Mouse (Mus musculus) lung, postnatal 0 days (tissue): ENCODE data around the gene Syne3. TPM values are rescaled to one million over a fixed set of nuclear protein-coding genes. Genes with fewer than 3 reads are reported as not detected.
A peak's percentile ranks its signal among the peaks of the same experiment; 100 is the strongest.

Source experiments
- ATAC-seq: fragments of 200-750 bp; cut with Nextera tagmentation; 2 replicates; pipeline ENCODE4 v1.8.0; 2017; ENCODE audit warnings: moderate library complexity
- DNase-seq: peaks from one replicate; pipeline ENCODE4 v3.0.0-alpha.2; 2016; ENCODE audit warnings: low spot score
- H3K27ac ChIP-seq: fragments of 300-500 bp; sonication (generic); 2 replicates; pipeline ENCODE4 v1.5.1; 2014; ENCODE audit warnings: antibody characterized with exemption, mild to moderate bottlenecking, low read length, mixed read lengths
- H3K27me3 ChIP-seq: fragments of 300-500 bp; sonication (generic); replicated peaks from 2 replicates; pipeline ENCODE4 v1.6.1; 2014; ENCODE audit warnings: low read length, mixed read lengths; ENCODE audit not compliant: insufficient read depth
- H3K36me3 ChIP-seq: fragments of 300-500 bp; sonication (generic); 2 replicates; pipeline ENCODE4 v1.6.1; 2014; ENCODE audit warnings: low read length, mixed read lengths; ENCODE audit not compliant: insufficient read depth
- H3K4me1 ChIP-seq: fragments of 300-500 bp; sonication (generic); 2 replicates; pipeline ENCODE4 v1.6.1; 2014; ENCODE audit warnings: antibody characterized with exemption, low read depth, low read length, mixed read lengths; ENCODE audit not compliant: insufficient read depth
- H3K4me2 ChIP-seq: fragments of 300-500 bp; sonication (generic); replicated peaks from 2 replicates; pipeline ENCODE4 v1.6.1; 2014; ENCODE audit warnings: low read depth, mild to moderate bottlenecking, low read length, moderate library complexity, mixed read lengths
- H3K4me3 ChIP-seq: fragments of 300-500 bp; sonication (generic); 2 replicates; pipeline ENCODE4 v1.5.1; 2014; ENCODE audit warnings: low read depth, low read length
- H3K9ac ChIP-seq: fragments of 300-500 bp; sonication (generic); replicated peaks from 2 replicates; pipeline ENCODE4 v1.6.1; 2014; ENCODE audit warnings: low read depth, mild to moderate bottlenecking
- H3K9me3 ChIP-seq: fragments of 300-500 bp; sonication (generic); 2 replicates; pipeline ENCODE4 v1.6.1; 2016; ENCODE audit warnings: low read length, mixed read lengths
- CTCF ChIP-seq: IDR thresholded peaks from 2 replicates; pipeline ENCODE4 v1.5.1; 2016; ENCODE audit warnings: antibody characterized with exemption, mild to moderate bottlenecking
- EP300 ChIP-seq: IDR thresholded peaks from 2 replicates; pipeline ENCODE4 v1.6.1; 2016; ENCODE audit warnings: antibody characterized with exemption, mild to moderate bottlenecking, control low read depth
- WGBS: fragments of 180-500 bp; shearing (Covaris S2); extraction: QIAGEN DNeasy Blood & Tissue Kit; methylation state at CpG from one replicate; pipeline ENCODE4 v1.1.7; 2014; 5-methylcytosine and 5-hydroxymethylcytosine counted together
- polyA plus RNA-seq: library from polyadenylated mRNA; unstranded; fragments of >200 nt; fragmentation: Nextera tagmentation; extraction: Ambion mirVana; gene quantifications from 2 replicates; pipeline ENCODE4 v1.2.1, GENCODE M21; 2015

The Syne3 gene
- polyA plus RNA-seq, 1 experiment from 2014 or later = 1.2 TPM

DNA sequence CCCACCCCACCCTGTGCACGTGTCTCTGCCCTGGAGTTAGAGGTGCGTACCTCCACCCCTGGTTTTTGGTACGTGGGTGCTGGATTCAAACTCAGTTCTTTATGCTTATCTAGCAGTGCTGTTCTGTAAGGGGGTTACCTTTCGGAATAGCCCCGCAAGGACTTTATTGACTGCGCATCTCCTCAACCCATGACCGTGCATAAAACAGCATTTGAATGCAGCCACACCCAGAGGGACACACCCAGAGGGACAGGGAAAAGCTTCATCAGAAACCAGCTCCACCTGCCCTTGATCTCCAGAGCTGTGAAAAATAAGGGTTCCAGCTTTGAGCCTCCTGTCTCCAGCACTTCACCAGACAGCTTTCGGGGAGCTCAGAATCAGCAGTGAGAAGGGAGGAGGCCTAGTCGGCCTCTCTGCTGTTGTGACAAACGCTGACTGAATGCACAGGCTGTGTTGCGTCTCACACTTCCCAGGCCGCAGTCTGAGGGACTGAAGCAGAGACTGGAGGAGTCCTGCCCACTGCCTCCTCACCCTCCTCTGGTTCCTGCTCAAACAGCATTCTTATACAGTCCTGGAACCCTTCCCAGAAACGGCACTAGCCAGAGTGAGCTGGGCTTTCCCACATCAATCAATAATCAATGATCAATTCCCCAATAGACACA, 107.1 kb downstream of the Syne3 start:
- DNase-seq = no peak
- no peaks in the 10 kb centered on the region for H3K9me3 ChIP-seq
- H3K9ac ChIP-seq = no peak overlapping the region
- 73% methylated on average over 13 of the region's 13 CpGs for WGBS
- H3K4me3 ChIP-seq = no peak overlapping the region
- no peak for ATAC-seq
- H3K4me2 ChIP-seq = no peak overlapping the region
- no peaks in the 10 kb centered on the region for H3K36me3 ChIP-seq
- H3K27me3 ChIP-seq = no peaks in the 10 kb centered on the region
- H3K27ac ChIP-seq = no peak overlapping the region
- peaks cover 4% of the 10 kb centered on the region; the same call in 1 of the 2 replicates for H3K4me1 ChIP-seq
- TF ChIP-seq CTCF (no peak), EP300 (no peak)

DNA sequence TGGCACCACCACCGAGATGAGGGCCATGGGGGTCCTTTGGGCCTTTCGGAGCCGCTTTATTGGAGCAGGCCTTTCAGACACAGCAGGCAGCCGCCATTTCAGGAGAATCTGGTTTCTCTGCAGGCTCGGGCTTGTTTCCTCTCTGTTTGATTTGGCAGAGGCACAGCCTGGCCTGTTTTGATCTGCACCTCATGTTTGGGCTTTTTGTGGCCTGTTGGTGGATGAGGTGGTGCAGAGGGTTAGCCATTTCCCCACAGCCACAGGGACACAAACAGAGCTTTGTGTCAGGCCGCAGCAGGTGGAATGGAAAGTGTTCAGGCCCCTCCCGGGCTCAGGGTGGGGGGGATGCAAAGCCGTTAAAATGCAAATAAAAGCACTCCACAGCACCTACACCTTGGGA, 108.3 kb downstream of the Syne3 start:
- no peak overlapping the region for H3K27ac ChIP-seq
- H3K9me3 ChIP-seq = no peaks in the 10 kb centered on the region
- H3K4me1 ChIP-seq = peaks cover 4% of the 10 kb centered on the region; the same call in 1 of the 2 replicates
- H3K27me3 ChIP-seq = no peaks in the 10 kb centered on the region
- no peak overlapping the region for H3K9ac ChIP-seq
- DNase-seq (no peak), ATAC-seq (no peak)
- no peak overlapping the region for H3K4me3 ChIP-seq
- TF ChIP-seq CTCF = no peak
- no peak for TF ChIP-seq EP300
- no peaks in the 10 kb centered on the region for H3K36me3 ChIP-seq
- 51% methylated on average over 8 of the region's 8 CpGs for WGBS
- no peak overlapping the region for H3K4me2 ChIP-seq

DNA sequence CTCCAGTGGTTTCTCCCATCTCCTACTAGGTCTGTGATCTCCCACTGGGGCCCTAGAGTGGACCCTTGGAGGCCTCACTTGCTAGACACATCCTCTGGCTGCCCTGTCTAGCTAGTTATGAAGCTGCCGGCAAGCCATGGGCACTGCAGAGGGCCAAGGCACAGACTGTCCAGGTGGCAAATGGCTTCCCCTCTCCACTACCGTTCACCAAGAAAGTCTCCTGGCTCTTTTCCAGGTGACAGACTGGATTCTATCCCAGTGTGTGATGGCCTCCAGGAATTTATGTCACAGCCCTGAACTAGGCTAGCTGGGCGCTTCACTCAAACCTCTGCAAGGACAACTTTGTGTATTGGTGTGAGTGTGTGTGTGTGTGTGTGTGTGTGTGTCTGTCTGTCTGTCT, 109.8 kb downstream of the Syne3 start:
- Histone ChIP-seq H3K4me2 (no peak overlapping the region), H3K4me1 (peaks cover 4% of the 10 kb centered on the region; the same call in 1 of the 2 replicates), H3K9ac (no peak overlapping the region), H3K27me3 (no peaks in the 10 kb centered on the region), H3K9me3 (no peaks in the 10 kb centered on the region), H3K36me3 (no peaks in the 10 kb centered on the region), H3K4me3 (no peak overlapping the region), H3K27ac (no peak overlapping the region)
- no peak for TF ChIP-seq CTCF
- TF ChIP-seq EP300 = no peak
- WGBS = 47% methylated on average over 3 of the region's 3 CpGs
- DNase-seq (no peak), ATAC-seq (no peak)

DNA sequence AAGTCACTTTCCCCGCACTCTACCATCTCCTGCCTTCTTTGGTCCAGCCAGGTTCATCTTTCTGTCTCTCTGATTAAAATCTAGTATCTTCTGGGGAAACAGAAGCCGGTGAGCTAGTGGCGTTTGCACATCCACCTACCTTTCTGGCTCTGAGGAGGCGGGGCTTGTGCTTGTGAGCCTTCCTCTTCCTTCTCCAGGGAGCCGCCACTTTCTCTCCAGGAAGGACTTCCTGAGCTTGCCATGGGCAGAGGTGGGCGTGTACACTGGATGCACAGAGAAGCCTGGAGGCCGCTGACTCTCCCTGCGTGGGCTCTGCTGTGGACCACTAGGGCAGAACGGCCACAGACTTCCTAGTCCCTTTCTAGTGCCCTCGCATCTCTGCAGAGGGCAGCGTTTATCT, 110.4 kb downstream of the Syne3 start:
- no peak for DNase-seq
- Histone ChIP-seq H3K27ac (no peak overlapping the region), H3K4me2 (no peak overlapping the region), H3K4me3 (no peak overlapping the region), H3K9ac (no peak overlapping the region), H3K27me3 (no peaks in the 10 kb centered on the region), H3K9me3 (no peaks in the 10 kb centered on the region), H3K36me3 (no peaks in the 10 kb centered on the region), H3K4me1 (peaks cover 2% of the 10 kb centered on the region; the same call in 1 of the 2 replicates)
- no peak for TF ChIP-seq EP300
- no peak for TF ChIP-seq CTCF
- WGBS = 44% methylated on average over 11 of the region's 11 CpGs
- no peak for ATAC-seq

DNA sequence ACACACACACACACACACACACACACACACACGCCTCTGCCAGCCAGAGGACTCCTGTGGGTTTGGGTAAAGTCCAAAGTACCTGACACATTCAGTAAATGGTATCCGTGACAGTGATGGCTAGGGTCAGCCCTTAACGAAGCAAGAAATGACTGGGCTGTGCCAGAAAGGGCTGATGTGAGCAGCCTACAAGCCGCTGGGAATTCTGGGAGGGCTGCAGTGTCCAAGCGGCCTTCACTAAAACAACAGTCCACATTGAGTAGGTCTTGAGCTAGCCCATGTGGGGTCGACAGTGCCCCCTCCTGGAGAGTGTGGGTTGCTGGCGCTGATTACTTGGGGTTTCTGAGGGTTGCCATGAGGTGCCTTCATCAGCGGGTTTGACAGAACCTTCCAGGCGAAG, 110.9 kb downstream of the Syne3 start:
- ATAC-seq (no peak; the same call in 1 of the 2 replicates), DNase-seq (no peak)
- Histone ChIP-seq H3K4me2 (no peak overlapping the region), H3K9ac (no peak overlapping the region), H3K9me3 (no peaks in the 10 kb centered on the region), H3K27me3 (no peaks in the 10 kb centered on the region), H3K4me3 (no peak overlapping the region), H3K27ac (no peak overlapping the region), H3K36me3 (no peaks in the 10 kb centered on the region), H3K4me1 (no peaks in the 10 kb centered on the region)
- WGBS = 69% methylated on average over 9 of the region's 9 CpGs
- TF ChIP-seq EP300 (no peak), CTCF (peak; percentile 41)

DNA sequence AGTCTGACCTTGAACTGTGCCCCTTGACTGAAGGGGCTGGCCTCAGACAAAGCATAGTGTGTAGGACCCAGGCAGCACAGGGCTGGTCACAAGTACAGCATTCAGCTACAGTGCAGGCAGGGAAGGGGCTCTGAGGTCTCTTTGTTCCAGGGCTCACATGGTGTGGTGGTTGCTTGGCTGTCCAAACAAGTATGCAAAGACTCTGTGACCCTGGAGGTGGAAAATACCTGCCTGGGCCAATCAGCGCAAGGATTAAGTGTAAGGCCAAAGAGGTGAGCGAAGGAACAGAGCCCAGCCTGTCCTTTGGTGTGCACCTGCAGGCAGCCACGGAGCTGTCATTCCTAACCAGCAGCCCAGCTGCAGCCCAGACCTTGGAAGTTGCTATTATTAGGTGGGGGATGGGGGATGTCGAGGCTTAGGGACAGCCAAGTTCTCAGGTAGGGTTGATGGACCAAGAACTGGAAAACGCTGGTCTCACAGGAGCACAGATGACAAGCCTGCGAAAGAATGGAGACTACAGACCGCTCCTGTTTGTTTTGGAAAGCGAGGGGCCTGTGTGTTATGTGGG, 112.5 kb downstream of the Syne3 start:
- Histone ChIP-seq H3K9me3 (no peaks in the 10 kb centered on the region), H3K4me1 (no peaks in the 10 kb centered on the region), H3K9ac (no peak overlapping the region), H3K4me2 (no peak overlapping the region), H3K27ac (no peak overlapping the region), H3K4me3 (no peak overlapping the region), H3K27me3 (no peaks in the 10 kb centered on the region), H3K36me3 (no peaks in the 10 kb centered on the region)
- ATAC-seq (peak; percentile 63), DNase-seq (no peak)
- TF ChIP-seq CTCF = no peak
- no peak for TF ChIP-seq EP300
- 47% methylated on average over 8 of the region's 8 CpGs for WGBS
